Mouse (Mus musculus): ENCODE measurements around the gene Prdx5. TPM values are rescaled to one million over a fixed set of nuclear protein-coding genes. Genes with fewer than 3 reads are reported as not detected.
"Not testable (repeated sequence)": the region's sequence is repeated elsewhere in the genome, so short reads cannot be mapped to it uniquely, and the experiment has no call there.

Prdx5 gene
- total and polyA plus RNA-seq, 3 experiments: 411 to 766 (median 651) TPM

GRCm38 (mm10) chr19:6913036-6913435 is 3.1 kb upstream of the Prdx5 start:
- H3K27me3 ChIP-seq (ENCODE audit: control insufficient read depth, insufficient read depth, low read length): no peaks in the 10 kb centered on the region
- no peaks in the 10 kb centered on the region for H3K36me3 ChIP-seq (ENCODE audit: control insufficient read depth, insufficient read depth, low read length)
- DNase-seq: no peak
- H3K27ac ChIP-seq: no peak overlapping the region
- H3K79me2 ChIP-seq (replicated peaks; ENCODE audit: control insufficient read depth, insufficient read depth, low read length): no peaks in the 10 kb centered on the region
- TF ChIP-seq POLR2A (IDR thresholded peaks at IDR 0.05; ENCODE audit: insufficient read depth, low read depth, low read length) (no peak), EP300 (IDR thresholded peaks at IDR 0.05; ENCODE audit: insufficient read depth, low read depth, low read length) (no peak), CTCF (IDR thresholded peaks at IDR 0.05) (no peak)
- H3K9ac ChIP-seq (ENCODE audit: low read depth, low read length): no peak overlapping the region
- peaks cover 5% of the 10 kb centered on the region for H3K4me1 ChIP-seq (ENCODE audit: control insufficient read depth, insufficient read depth, low read length)
- no peak overlapping the region for H3K4me3 ChIP-seq
- intact Hi-C loops (cut with DNase I): no loop called here
- 75% methylated on average over 6 of the region's 6 CpGs for WGBS

GRCm38 (mm10) chr19:6912205-6912970 is 2.5 kb upstream of the Prdx5 start:
- no peak overlapping the region for H3K9ac ChIP-seq (ENCODE audit: low read depth, low read length)
- no peak overlapping the region for H3K4me3 ChIP-seq
- no peak overlapping the region for H3K27ac ChIP-seq
- H3K27me3 ChIP-seq (ENCODE audit: control insufficient read depth, insufficient read depth, low read length): no peaks in the 10 kb centered on the region
- H3K36me3 ChIP-seq (ENCODE audit: control insufficient read depth, insufficient read depth, low read length): no peaks in the 10 kb centered on the region
- no peaks in the 10 kb centered on the region; the same call in 1 of the 2 replicates for H3K79me2 ChIP-seq (replicated peaks; ENCODE audit: control insufficient read depth, insufficient read depth, low read length)
- no peak for DNase-seq
- WGBS: 86% methylated on average over 15 of the region's 15 CpGs
- intact Hi-C loops (cut with DNase I): no loop called here
- TF ChIP-seq CTCF (IDR thresholded peaks at IDR 0.05): no peak
- TF ChIP-seq EP300 (IDR thresholded peaks at IDR 0.05; ENCODE audit: insufficient read depth, low read depth, low read length): no peak
- TF ChIP-seq POLR2A (IDR thresholded peaks at IDR 0.05; ENCODE audit: insufficient read depth, low read depth, low read length): no peak
- peaks cover 8% of the 10 kb centered on the region for H3K4me1 ChIP-seq (ENCODE audit: control insufficient read depth, insufficient read depth, low read length)

DNA sequence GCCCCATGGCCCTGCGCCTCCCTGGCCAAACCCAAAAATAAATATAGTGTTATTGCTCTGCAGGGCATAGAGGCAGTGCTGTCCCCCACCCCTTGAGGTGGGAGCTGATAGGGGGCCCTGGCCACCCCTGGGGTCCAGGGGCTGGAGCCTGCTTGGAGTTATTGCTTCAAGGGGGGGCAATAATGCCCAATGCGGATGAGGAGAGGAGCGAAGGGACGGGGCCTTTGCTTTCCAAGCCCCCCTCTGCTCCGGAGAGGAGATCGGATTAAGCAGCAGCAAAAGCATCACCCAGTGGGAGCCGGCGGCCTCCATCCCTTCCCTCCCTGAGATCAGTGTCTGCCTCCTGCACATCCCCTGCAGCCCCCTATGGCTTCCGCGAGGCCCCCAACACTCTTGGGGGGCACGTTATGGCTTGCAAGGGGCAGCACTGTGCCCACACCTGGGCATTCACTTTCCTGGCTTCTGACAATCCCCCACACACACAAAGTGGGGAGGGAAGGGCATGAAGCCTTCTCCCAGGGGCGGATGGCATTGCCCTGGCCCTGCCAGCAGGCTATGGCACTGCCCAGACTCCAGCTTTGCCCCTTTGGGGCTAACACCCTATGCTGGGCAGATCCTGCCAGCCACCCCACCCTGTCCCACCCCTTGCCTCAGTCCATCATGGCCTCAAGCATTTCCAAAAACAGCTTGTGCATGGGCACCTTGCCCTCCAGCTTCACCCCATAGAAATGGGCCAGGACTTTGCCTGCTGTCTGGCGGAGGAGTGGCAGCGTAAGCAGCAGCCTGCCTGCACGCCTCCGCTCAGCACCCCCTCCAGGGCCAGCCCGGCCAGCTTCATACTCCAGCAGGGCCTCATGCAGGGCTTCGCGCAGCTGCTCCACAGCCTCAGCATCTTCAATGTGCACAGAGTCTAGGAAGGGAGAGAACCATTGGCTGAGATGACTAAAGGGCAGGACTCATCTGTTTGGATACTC is 1.5 kb upstream of the Prdx5 start:
- H3K4me1 ChIP-seq (ENCODE audit: control insufficient read depth, insufficient read depth, low read length): peaks cover 8% of the 10 kb centered on the region
- no peak overlapping the region for H3K4me3 ChIP-seq
- no peaks in the 10 kb centered on the region; the same call in 1 of the 2 replicates for H3K79me2 ChIP-seq (replicated peaks; ENCODE audit: control insufficient read depth, insufficient read depth, low read length)
- no peak for TF ChIP-seq POLR2A (IDR thresholded peaks at IDR 0.05; ENCODE audit: insufficient read depth, low read depth, low read length)
- TF ChIP-seq EP300 (IDR thresholded peaks at IDR 0.05; ENCODE audit: insufficient read depth, low read depth, low read length): no peak
- no peak for TF ChIP-seq CTCF (IDR thresholded peaks at IDR 0.05)
- no peak overlapping the region for H3K9ac ChIP-seq (ENCODE audit: low read depth, low read length)
- H3K27ac ChIP-seq: no peak overlapping the region
- no peaks in the 10 kb centered on the region for H3K27me3 ChIP-seq (ENCODE audit: control insufficient read depth, insufficient read depth, low read length)
- DNase-seq: no peak
- no peaks in the 10 kb centered on the region for H3K36me3 ChIP-seq (ENCODE audit: control insufficient read depth, insufficient read depth, low read length)
- intact Hi-C loops (cut with DNase I): no loop called here
- WGBS: 82% methylated on average over 19 of the region's 19 CpGs

DNA sequence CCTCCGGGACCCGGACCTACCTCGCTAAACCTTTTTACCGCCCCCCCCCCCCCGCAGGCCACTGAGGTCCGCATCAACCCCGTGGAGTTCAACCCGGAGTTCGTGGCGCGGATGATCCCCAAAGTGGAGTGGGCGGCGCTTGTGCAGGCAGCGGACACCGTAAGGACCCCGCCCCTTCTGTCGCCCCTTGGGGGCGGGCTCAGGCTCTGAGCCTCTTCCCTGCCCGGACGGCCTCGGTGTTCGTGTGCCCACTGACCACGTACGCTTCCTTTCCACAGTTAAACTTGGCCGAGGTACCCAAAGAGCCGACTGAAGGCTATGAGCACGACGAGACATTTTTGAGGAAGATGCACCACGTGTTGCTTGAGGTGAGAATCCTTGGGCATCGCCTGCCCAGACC is 400 bp upstream of the Prdx5 start:
- H3K79me2 ChIP-seq (replicated peaks; ENCODE audit: control insufficient read depth, insufficient read depth, low read length); intact Hi-C loops (cut with DNase I); H3K27me3 ChIP-seq (ENCODE audit: control insufficient read depth, insufficient read depth, low read length); H3K36me3 ChIP-seq (ENCODE audit: control insufficient read depth, insufficient read depth, low read length); H3K4me1 ChIP-seq (ENCODE audit: control insufficient read depth, insufficient read depth, low read length); DNase-seq: not testable (repeated sequence)
- Histone ChIP-seq H3K27ac (peak overlapping the region; percentile 99), H3K4me3 (peak overlapping the region; percentile 84), H3K9ac (ENCODE audit: low read depth, low read length) (peak overlapping the region; percentile 64)
- WGBS: under 1% methylated on average over 30 of the region's 30 CpGs

GRCm38 (mm10) chr19:6909021-6909420 is 885 bp downstream of the Prdx5 start:
- intact Hi-C loops (cut with DNase I): loop anchor here (1.0 to 2.0 kb wide), 2 partner anchors 11 to 70 kb away; no protein-coding TSS in a partner anchor
- Histone ChIP-seq H3K4me3 (peak overlapping the region; percentile 84), H3K27ac (peak overlapping the region; percentile 99), H3K79me2 (replicated peaks; ENCODE audit: control insufficient read depth, insufficient read depth, low read length) (no peaks in the 10 kb centered on the region; the same call in 1 of the 2 replicates), H3K9ac (ENCODE audit: low read depth, low read length) (peak overlapping the region; percentile 66), H3K27me3 (ENCODE audit: control insufficient read depth, insufficient read depth, low read length) (no peaks in the 10 kb centered on the region), H3K36me3 (ENCODE audit: control insufficient read depth, insufficient read depth, low read length) (no peaks in the 10 kb centered on the region), H3K4me1 (ENCODE audit: control insufficient read depth, insufficient read depth, low read length) (peaks cover 7% of the 10 kb centered on the region)
- DNase-seq: no peak
- TF ChIP-seq CTCF (IDR thresholded peaks at IDR 0.05) (no peak), EP300 (IDR thresholded peaks at IDR 0.05; ENCODE audit: insufficient read depth, low read depth, low read length) (no peak), POLR2A (IDR thresholded peaks at IDR 0.05; ENCODE audit: insufficient read depth, low read depth, low read length) (no peak)
- WGBS: 3% methylated on average over 11 of the region's 11 CpGs

Measured in heart, adult 2 months (tissue).